Mouse (Mus musculus): ENCODE data around the gene Fam240b.

DNA sequence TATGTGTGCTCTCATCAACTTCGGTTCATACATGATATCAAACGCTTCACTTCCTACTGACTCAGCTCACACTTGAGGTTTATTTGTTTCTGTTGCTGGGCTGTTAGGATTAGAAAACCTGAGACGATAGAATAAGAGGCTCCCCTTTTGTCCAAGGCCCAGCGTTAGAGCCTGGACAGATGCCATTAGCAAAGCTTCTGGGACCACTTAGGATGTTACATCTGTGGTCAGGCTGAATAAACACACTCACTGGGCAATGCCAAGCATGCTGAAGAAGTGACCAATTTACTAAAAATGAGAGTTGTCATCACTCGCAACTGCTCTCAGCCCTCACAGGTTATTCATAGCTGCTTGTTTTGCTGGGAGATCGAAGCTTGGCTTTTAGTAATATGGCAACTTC, 7.7 kb downstream of the Fam240b start:
- TF ChIP-seq CTCF (IDR thresholded peaks at IDR 0.05; ENCODE audit: control insufficient read depth, insufficient read depth, low read length) (no peak), POLR2A (IDR thresholded peaks at IDR 0.05; ENCODE audit: borderline replicate concordance, control insufficient read depth, low read depth, low read length) (no peak)

Measured in bone marrow, adult 2 months (tissue).